Mouse (Mus musculus) forebrain, embryonic 12.5 days (tissue): ENCODE measurements around the gene Hsd3b1. TPM values are rescaled to one million over a fixed set of nuclear protein-coding genes. Genes with fewer than 3 reads are reported as not detected.
A peak's percentile ranks its signal among the peaks of the same experiment; 100 is the strongest.

Experiments used
- ATAC-seq: fragments of 200-750 bp; cut with Nextera tagmentation; 2 replicates; pipeline ENCODE4 v1.8.0; 2017; ENCODE audit warnings: moderate TSS enrichment; ENCODE audit not compliant: low FRiP score
- H3K27ac ChIP-seq: fragments of 300-500 bp; sonication (generic); 2 replicates; pipeline ENCODE4 v1.5.1; 2016; ENCODE audit warnings: mild to moderate bottlenecking
- H3K27me3 ChIP-seq: fragments of 300-500 bp; sonication (generic); 2 replicates; pipeline ENCODE4 v1.6.1; 2016; ENCODE audit warnings: mild to moderate bottlenecking
- H3K36me3 ChIP-seq: fragments of 300-500 bp; sonication (generic); replicated peaks from 2 replicates; pipeline ENCODE4 v1.6.1; 2016; ENCODE audit warnings: mild to moderate bottlenecking
- H3K4me1 ChIP-seq: fragments of 300-500 bp; sonication (generic); 2 replicates; pipeline ENCODE4 v1.6.1; 2016
- H3K4me2 ChIP-seq: fragments of 300-500 bp; sonication (generic); 2 replicates; pipeline ENCODE4 v1.6.1; 2016; ENCODE audit warnings: mild to moderate bottlenecking, moderate library complexity
- H3K4me3 ChIP-seq: fragments of 300-500 bp; sonication (generic); replicated peaks from 2 replicates; pipeline ENCODE4 v1.5.1; 2016; ENCODE audit warnings: mild to moderate bottlenecking
- H3K9ac ChIP-seq: fragments of 300-500 bp; sonication (generic); 2 replicates; pipeline ENCODE4 v1.6.1; 2016; ENCODE audit warnings: mild to moderate bottlenecking
- H3K9me3 ChIP-seq: fragments of 300-500 bp; sonication (generic); 2 replicates; pipeline ENCODE4 v1.6.1; 2016
- WGBS: fragments of 180-500 bp; shearing (Covaris S2); methylation state at CpG from one replicate; pipeline ENCODE4 v1.1.7; 2016; 5-methylcytosine and 5-hydroxymethylcytosine counted together
- polyA plus RNA-seq: library from polyadenylated mRNA; unstranded; fragments of >200 nt; fragmentation: Nextera tagmentation; extraction: Ambion mirVana; gene quantifications from 2 replicates; pipeline ENCODE4 v1.2.1, GENCODE M21; 2016

The Hsd3b1 gene
- polyA plus RNA-seq: 0.27 and 0.55 TPM in 2 replicates

- no peaks in the 10 kb centered on the region for H3K27me3 ChIP-seq
- no peak for ATAC-seq
- no peaks in the 10 kb centered on the region for H3K36me3 ChIP-seq
- no peak within 1 kb of the TSS for H3K4me3 ChIP-seq
- 92% methylated on average over 3 of the region's 3 CpGs for WGBS
- H3K9ac ChIP-seq: no peak within 1 kb of the TSS
- no peaks in the 10 kb centered on the region for H3K9me3 ChIP-seq
- H3K27ac ChIP-seq: no peak within 1 kb of the TSS
- H3K4me1 ChIP-seq: no peaks in the 10 kb centered on the region
- H3K4me2 ChIP-seq: no peak within 1 kb of the TSS
Observed at GRCm38 (mm10) chr3:98859576-98859975, at the start of gene Hsd3b1. TSS of gene Hsd3b1 (minus strand) at chr3:98859794.

- no peaks in the 10 kb centered on the region for H3K9me3 ChIP-seq
- no peak overlapping the region for H3K4me2 ChIP-seq
- 87% methylated on average over 2 of the region's 2 CpGs for WGBS
- H3K4me1 ChIP-seq: no peaks in the 10 kb centered on the region
- no peak for ATAC-seq
- no peaks in the 10 kb centered on the region for H3K36me3 ChIP-seq
- H3K27ac ChIP-seq: no peak overlapping the region
- no peak overlapping the region for H3K9ac ChIP-seq
- no peaks in the 10 kb centered on the region for H3K27me3 ChIP-seq
- no peak overlapping the region for H3K4me3 ChIP-seq
Observed at GRCm38 (mm10) chr3:98897606-98898005, 38.0 kb upstream of the Hsd3b1 start.

DNA sequence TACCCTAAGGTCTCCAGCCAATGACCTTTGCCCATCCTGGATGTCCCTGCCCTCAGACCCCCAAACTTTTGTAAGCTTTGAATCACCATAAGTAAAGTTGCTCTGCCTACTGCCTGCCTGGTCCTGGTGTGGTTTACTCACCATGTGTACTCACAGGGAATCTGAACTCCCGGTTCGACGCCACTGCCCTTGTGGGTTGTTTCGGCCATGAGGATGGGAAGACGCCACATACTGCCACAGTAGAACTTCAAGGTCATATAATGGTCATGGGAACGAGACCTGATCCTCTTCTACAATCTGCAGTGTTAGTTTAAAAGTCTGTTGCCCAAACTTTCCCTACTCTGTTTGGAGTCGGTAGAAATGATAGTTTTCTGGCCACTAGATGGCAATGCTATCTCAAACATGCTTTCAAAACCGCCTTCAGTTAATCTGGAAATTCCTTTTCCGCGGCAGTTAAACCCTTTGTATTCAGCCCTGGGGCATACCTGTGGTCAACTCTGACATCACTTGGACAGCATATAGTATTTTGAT lies 35.5 kb upstream of the Hsd3b1 start:
- peak; percentile 20; the same call in 1 of the 2 replicates for ATAC-seq
- H3K4me1 ChIP-seq: no peaks in the 10 kb centered on the region
- no peaks in the 10 kb centered on the region for H3K27me3 ChIP-seq
- no peak overlapping the region for H3K4me3 ChIP-seq
- WGBS: 42% methylated on average over 10 of the region's 10 CpGs
- H3K27ac ChIP-seq: no peak overlapping the region
- no peak overlapping the region for H3K4me2 ChIP-seq
- H3K36me3 ChIP-seq: no peaks in the 10 kb centered on the region
- H3K9ac ChIP-seq: no peak overlapping the region
- no peaks in the 10 kb centered on the region for H3K9me3 ChIP-seq

DNA sequence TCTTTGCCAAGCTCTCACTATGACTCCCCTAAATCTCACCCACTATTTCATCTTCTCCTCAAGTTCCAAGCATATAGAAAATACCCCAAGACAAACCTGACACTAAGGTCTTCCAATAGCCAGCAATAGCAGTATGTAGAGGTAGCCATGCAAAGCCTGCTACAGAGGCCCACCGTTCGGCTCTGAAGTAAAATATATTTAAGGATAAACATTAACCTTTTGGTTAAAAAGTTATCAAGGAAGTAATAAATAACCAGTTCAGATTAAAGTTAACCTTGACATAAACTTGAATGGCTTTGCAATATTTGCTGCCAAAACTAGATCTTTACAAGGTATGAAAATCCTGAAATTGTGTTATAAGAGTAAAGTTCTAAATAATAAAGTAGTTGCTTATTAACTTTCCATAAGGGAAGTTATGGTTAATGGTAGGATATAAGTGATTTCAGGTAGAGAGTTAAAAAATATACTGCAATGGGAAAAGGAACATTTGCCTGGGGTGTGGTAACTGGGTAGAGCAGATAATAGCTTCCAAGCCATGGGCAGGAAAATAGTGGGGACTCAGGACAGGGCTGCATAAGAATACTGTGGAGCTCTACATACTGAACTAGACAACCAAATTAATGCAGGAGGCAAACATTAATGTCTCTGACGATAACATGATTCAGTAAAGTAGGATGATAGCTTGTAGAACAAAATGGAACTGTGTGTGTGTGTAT lies 33.6 kb upstream of the Hsd3b1 start, which contains the start of gene Hao2:
TSS of gene Hao2 (minus strand) at position 183 of the 716 bp plus-strand sequence.
- no peaks in the 10 kb centered on the region for H3K27me3 ChIP-seq
- no peaks in the 10 kb centered on the region for H3K9me3 ChIP-seq
- H3K36me3 ChIP-seq: no peaks in the 10 kb centered on the region
- H3K4me2 ChIP-seq: no peak within 1 kb of the TSS
- no peak within 1 kb of the TSS for H3K27ac ChIP-seq
- WGBS: 89% methylated on average over 3 of the region's 3 CpGs
- H3K4me1 ChIP-seq: no peaks in the 10 kb centered on the region
- H3K9ac ChIP-seq: no peak within 1 kb of the TSS
- no peak within 1 kb of the TSS for H3K4me3 ChIP-seq
- no peak for ATAC-seq

- WGBS: 91% methylated on average over 4 of the region's 4 CpGs
Observed at GRCm38 (mm10) chr3:98890430-98890829, 30.8 kb upstream of the Hsd3b1 start.

GRCm38 (mm10) chr3:98888206-98888605 lies 28.6 kb upstream of the Hsd3b1 start:
- no peak overlapping the region for H3K4me2 ChIP-seq
- ATAC-seq: no peak
- WGBS: 78% methylated on average over 2 of the region's 2 CpGs
- H3K27me3 ChIP-seq: no peaks in the 10 kb centered on the region
- H3K27ac ChIP-seq: no peak overlapping the region
- H3K9me3 ChIP-seq: no peaks in the 10 kb centered on the region
- no peak overlapping the region for H3K9ac ChIP-seq
- no peak overlapping the region for H3K4me3 ChIP-seq
- no peaks in the 10 kb centered on the region for H3K36me3 ChIP-seq
- no peaks in the 10 kb centered on the region for H3K4me1 ChIP-seq

More at GRCm38 (mm10) chr3:98890430-98890829, 30.8 kb upstream of the Hsd3b1 start:
- Histone ChIP-seq H3K36me3 (no peaks in the 10 kb centered on the region), H3K4me3 (no peak overlapping the region), H3K4me1 (no peaks in the 10 kb centered on the region), H3K4me2 (no peak overlapping the region), H3K27me3 (no peaks in the 10 kb centered on the region), H3K9ac (no peak overlapping the region), H3K9me3 (no peaks in the 10 kb centered on the region), H3K27ac (no peak overlapping the region)
- ATAC-seq: no peak

GRCm38 (mm10) chr3:98880831-98881230 lies 21.2 kb upstream of the Hsd3b1 start:
- H3K4me1 ChIP-seq: no peaks in the 10 kb centered on the region
- H3K4me3 ChIP-seq: no peak overlapping the region
- no peaks in the 10 kb centered on the region for H3K36me3 ChIP-seq
- no peak overlapping the region for H3K4me2 ChIP-seq
- no peak overlapping the region for H3K27ac ChIP-seq
- H3K27me3 ChIP-seq: no peaks in the 10 kb centered on the region
- H3K9ac ChIP-seq: no peak overlapping the region
- H3K9me3 ChIP-seq: no peaks in the 10 kb centered on the region
- 85% methylated on average over 2 of the region's 2 CpGs for WGBS
- ATAC-seq: no peak

DNA sequence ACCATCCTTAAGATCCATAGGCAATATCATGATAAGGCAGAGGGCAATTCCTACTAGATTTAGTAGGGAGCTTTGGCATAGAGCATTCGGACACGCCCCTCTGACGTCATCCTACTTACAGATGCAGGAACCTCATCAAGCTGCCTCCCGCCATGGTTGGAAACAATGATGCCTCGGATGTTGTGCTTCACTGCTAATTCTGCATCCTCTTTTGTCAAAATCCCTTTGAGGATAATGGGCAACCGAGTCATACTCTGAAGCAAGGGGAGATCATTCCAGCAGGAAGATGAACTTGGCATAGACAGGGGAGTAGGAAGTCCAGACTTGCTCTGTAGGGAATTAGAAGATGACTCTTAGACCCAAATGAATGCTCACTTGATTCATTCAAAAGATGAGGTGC lies 20.6 kb upstream of the Hsd3b1 start:
- no peaks in the 10 kb centered on the region for H3K9me3 ChIP-seq
- H3K9ac ChIP-seq: no peak overlapping the region
- no peaks in the 10 kb centered on the region for H3K4me1 ChIP-seq
- H3K27ac ChIP-seq: no peak overlapping the region
- H3K4me2 ChIP-seq: no peak overlapping the region
- H3K4me3 ChIP-seq: no peak overlapping the region
- ATAC-seq: no peak
- WGBS: 66% methylated on average over 6 of the region's 6 CpGs
- no peaks in the 10 kb centered on the region for H3K27me3 ChIP-seq
- no peaks in the 10 kb centered on the region for H3K36me3 ChIP-seq

DNA sequence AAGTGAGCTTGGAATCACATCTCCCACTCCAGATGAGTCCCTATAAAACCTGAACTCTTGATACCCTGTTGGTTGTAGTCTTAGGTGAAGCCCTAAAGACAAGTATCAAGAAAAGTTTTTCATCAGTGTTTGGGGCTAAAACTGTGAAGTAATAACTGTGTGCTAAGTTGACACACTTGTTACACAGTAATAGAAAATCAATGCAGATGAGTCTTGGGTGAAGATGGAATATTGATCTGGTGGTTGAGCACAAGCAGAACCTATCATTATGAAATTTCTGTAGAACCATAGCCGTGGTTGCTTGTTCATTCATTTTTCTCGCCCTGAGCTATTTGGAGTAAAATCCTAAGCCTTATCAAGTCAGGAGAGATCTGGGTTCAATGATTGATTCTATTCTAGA lies 8.6 kb upstream of the Hsd3b1 start:
- no peaks in the 10 kb centered on the region for H3K9me3 ChIP-seq
- no peak overlapping the region for H3K4me2 ChIP-seq
- H3K27ac ChIP-seq: no peak overlapping the region
- no peaks in the 10 kb centered on the region for H3K27me3 ChIP-seq
- no peaks in the 10 kb centered on the region for H3K4me1 ChIP-seq
- no peak overlapping the region for H3K4me3 ChIP-seq
- no peak for ATAC-seq
- H3K36me3 ChIP-seq: no peaks in the 10 kb centered on the region
- 82% methylated on average over 2 of the region's 2 CpGs for WGBS
- no peak overlapping the region for H3K9ac ChIP-seq

GRCm38 (mm10) chr3:98862800-98863199 lies 3.2 kb upstream of the Hsd3b1 start:
- no peak overlapping the region for H3K4me2 ChIP-seq
- whole genome bisulfite sequencing: 96% methylated on average over 1 of the region's 1 CpGs
- no peak overlapping the region for H3K9ac ChIP-seq
- no peaks in the 10 kb centered on the region for H3K36me3 ChIP-seq
- no peaks in the 10 kb centered on the region for H3K9me3 ChIP-seq
- no peak overlapping the region for H3K27ac ChIP-seq
- H3K4me1 ChIP-seq: no peaks in the 10 kb centered on the region
- no peak for ATAC-seq
- no peaks in the 10 kb centered on the region for H3K27me3 ChIP-seq
- no peak overlapping the region for H3K4me3 ChIP-seq

GRCm38 (mm10) chr3:98858051-98858450 lies 1.5 kb downstream of the Hsd3b1 start:
- WGBS: 91% methylated on average over 2 of the region's 2 CpGs

GRCm38 (mm10) chr3:98856892-98857291 lies 2.7 kb downstream of the Hsd3b1 start:
- Histone ChIP-seq H3K4me2 (no peak overlapping the region), H3K4me1 (no peaks in the 10 kb centered on the region), H3K9ac (no peak overlapping the region), H3K9me3 (no peaks in the 10 kb centered on the region), H3K36me3 (no peaks in the 10 kb centered on the region), H3K27ac (no peak overlapping the region), H3K27me3 (no peaks in the 10 kb centered on the region), H3K4me3 (no peak overlapping the region)
- WGBS: 80% methylated on average over 1 of the region's 1 CpGs
- ATAC-seq: no peak

More at GRCm38 (mm10) chr3:98858051-98858450, 1.5 kb downstream of the Hsd3b1 start:
- Histone ChIP-seq H3K4me2 (no peak overlapping the region), H3K27ac (no peak overlapping the region), H3K27me3 (no peaks in the 10 kb centered on the region), H3K4me3 (no peak overlapping the region), H3K9ac (no peak overlapping the region), H3K4me1 (no peaks in the 10 kb centered on the region), H3K36me3 (no peaks in the 10 kb centered on the region), H3K9me3 (no peaks in the 10 kb centered on the region)
- no peak for ATAC-seq

- H3K4me3 ChIP-seq: no peak overlapping the region
- H3K36me3 ChIP-seq: no peaks in the 10 kb centered on the region
- no peaks in the 10 kb centered on the region for H3K9me3 ChIP-seq
- no peak for ATAC-seq
- no peak overlapping the region for H3K4me2 ChIP-seq
- no peak overlapping the region for H3K27ac ChIP-seq
- H3K4me1 ChIP-seq: no peaks in the 10 kb centered on the region
- no peak overlapping the region for H3K9ac ChIP-seq
- no peaks in the 10 kb centered on the region for H3K27me3 ChIP-seq
- WGBS: 79% methylated on average over 3 of the region's 3 CpGs
Observed at GRCm38 (mm10) chr3:98855160-98855559, 4.4 kb downstream of the Hsd3b1 start.
